Mouse (Mus musculus) erythroblast, embryonic 14.5 days (primary cell): ENCODE results near the gene Psmb8. TPM values are rescaled to one million over a fixed set of nuclear protein-coding genes. Genes with fewer than 3 reads are reported as not detected.

ENCODE experiments used
- H3K27me3 ChIP-seq: 2 replicates; pipeline ENCODE4 v1.6.1; 2012; ENCODE audit warnings: inconsistent platforms; ENCODE audit not compliant: control insufficient read depth
- H3K36me3 ChIP-seq: 2 replicates; pipeline ENCODE4 v1.6.1; 2012; ENCODE audit warnings: mild to moderate bottlenecking, inconsistent platforms; ENCODE audit not compliant: control insufficient read depth
- H3K4me1 ChIP-seq: 2 replicates; pipeline ENCODE4 v1.6.1; 2012; ENCODE audit warnings: inconsistent platforms; ENCODE audit not compliant: control insufficient read depth
- H3K4me3 ChIP-seq: replicated peaks from 2 replicates; pipeline ENCODE3; 2012; ENCODE audit warnings: moderate library complexity, mild to moderate bottlenecking, inconsistent platforms
- H3K9me3 ChIP-seq: 2 replicates; pipeline ENCODE4 v1.6.1; 2012; ENCODE audit warnings: low read length, inconsistent platforms, mixed read lengths; ENCODE audit not compliant: control insufficient read depth
- GATA1 ChIP-seq: IDR thresholded peaks from 2 replicates; pipeline ENCODE4 v1.6.1; 2012; ENCODE audit warnings: low read length, inconsistent platforms, mixed read lengths
- TAL1 ChIP-seq: IDR thresholded peaks from 3 replicates; pipeline ENCODE4 v1.6.1; 2012; ENCODE audit warnings: low read length, inconsistent platforms, mixed read lengths
- polyA plus RNA-seq: library from polyadenylated mRNA; stranded (reverse); fragments of >175 nt; gene quantifications from 2 replicates; pipeline ENCODE4 v1.2.3, GENCODE M21; 2012

The Psmb8 gene
- polyA plus RNA-seq, 1 experiment: 0.28 TPM

- H3K36me3 ChIP-seq: no peaks in the 10 kb centered on the region
- no peak overlapping the region for H3K4me3 ChIP-seq
- TF ChIP-seq GATA1 (no peak), TAL1 (no peak)
- peaks cover 47% of the 10 kb centered on the region for H3K27me3 ChIP-seq
- H3K4me1 ChIP-seq: peaks cover 29% of the 10 kb centered on the region
- no peaks in the 10 kb centered on the region for H3K9me3 ChIP-seq
These were observed 2.5 kb downstream of the Psmb8 start for GRCm38 (mm10) chr17:34200047-34200446.

GRCm38 (mm10) chr17:34200772-34201505, 3.4 kb downstream of the Psmb8 start:
- TF ChIP-seq GATA1 (no peak), TAL1 (no peak)
- Histone ChIP-seq H3K4me3 (no peak overlapping the region), H3K9me3 (no peaks in the 10 kb centered on the region), H3K27me3 (peaks cover 39% of the 10 kb centered on the region), H3K4me1 (peaks cover 38% of the 10 kb centered on the region), H3K36me3 (no peaks in the 10 kb centered on the region)

GRCm38 (mm10) chr17:34201506-34202055, 4.1 kb downstream of the Psmb8 start:
- Histone ChIP-seq H3K4me1 (peaks cover 39% of the 10 kb centered on the region), H3K4me3 (no peak overlapping the region), H3K9me3 (no peaks in the 10 kb centered on the region), H3K27me3 (peaks cover 32% of the 10 kb centered on the region), H3K36me3 (no peaks in the 10 kb centered on the region)
- TF ChIP-seq GATA1 (no peak), TAL1 (no peak)

- no peaks in the 10 kb centered on the region for H3K36me3 ChIP-seq
- no peak for TF ChIP-seq TAL1
- TF ChIP-seq GATA1: no peak
- peaks cover 19% of the 10 kb centered on the region for H3K27me3 ChIP-seq
- H3K9me3 ChIP-seq: no peaks in the 10 kb centered on the region
- no peak overlapping the region for H3K4me3 ChIP-seq
- H3K4me1 ChIP-seq: peaks cover 32% of the 10 kb centered on the region
These were observed 5.4 kb downstream of the Psmb8 start for GRCm38 (mm10) chr17:34202760-34203442.

GRCm38 (mm10) chr17:34203444-34203843, 5.9 kb downstream of the Psmb8 start, which contains the start of gene Tap2:
Gene Tap2 (plus strand): TSS chr17:34203527.
- TF ChIP-seq GATA1 (no peak), TAL1 (no peak)
- peaks cover 28% of the 10 kb centered on the region for H3K4me1 ChIP-seq
- peak within 1 kb of the TSS; percentile 99 for H3K4me3 ChIP-seq
- no peaks in the 10 kb centered on the region for H3K36me3 ChIP-seq
- H3K9me3 ChIP-seq: no peaks in the 10 kb centered on the region
- peaks cover 14% of the 10 kb centered on the region for H3K27me3 ChIP-seq

GRCm38 (mm10) chr17:34204303-34205010, 6.9 kb downstream of the Psmb8 start:
- no peaks in the 10 kb centered on the region for H3K9me3 ChIP-seq
- H3K36me3 ChIP-seq: no peaks in the 10 kb centered on the region
- peaks cover 28% of the 10 kb centered on the region for H3K4me1 ChIP-seq
- no peak for TF ChIP-seq TAL1
- TF ChIP-seq GATA1: no peak
- peak overlapping the region; percentile 99 for H3K4me3 ChIP-seq
- H3K27me3 ChIP-seq: peaks cover 5% of the 10 kb centered on the region; the same call in 1 of the 2 replicates

GRCm38 (mm10) chr17:34205021-34205745, 7.7 kb downstream of the Psmb8 start:
- Histone ChIP-seq H3K27me3 (peaks cover 4% of the 10 kb centered on the region; the same call in 1 of the 2 replicates), H3K4me3 (peak overlapping the region; percentile 99), H3K4me1 (peaks cover 28% of the 10 kb centered on the region), H3K9me3 (0 out of 2 replicates have a peak, but pooled peaks cover 2% of the 10 kb centered on the region), H3K36me3 (no peaks in the 10 kb centered on the region)
- TF ChIP-seq TAL1 (no peak), GATA1 (no peak)

GRCm38 (mm10) chr17:34205746-34206176, 8.2 kb downstream of the Psmb8 start:
- 0 out of 2 replicates have a peak, but pooled peaks cover 2% of the 10 kb centered on the region for H3K9me3 ChIP-seq
- no peaks in the 10 kb centered on the region for H3K36me3 ChIP-seq
- peaks cover 4% of the 10 kb centered on the region; the same call in 1 of the 2 replicates for H3K27me3 ChIP-seq
- H3K4me1 ChIP-seq: peaks cover 33% of the 10 kb centered on the region
- no peak for TF ChIP-seq GATA1
- no peak for TF ChIP-seq TAL1
- peak overlapping the region; percentile 99 for H3K4me3 ChIP-seq
